Mouse (Mus musculus) ES-E14 (cell line): ENCODE measurements around the gene Snapc5. TPM values are rescaled to one million over a fixed set of nuclear protein-coding genes. Genes with fewer than 3 reads are reported as not detected.
"Not testable (repeated sequence)": the region's sequence is repeated elsewhere in the genome, so short reads cannot be mapped to it uniquely, and the experiment has no call there.

ENCODE experiments used
- DNase-seq: peaks from one replicate; pipeline ENCODE4 v3.0.0-alpha.2; 2013; ENCODE audit warnings: low read depth, low spot score
- H3K27ac ChIP-seq: 2 replicates; pipeline ENCODE4 v1.5.1; 2012; ENCODE audit warnings: low read depth, mild to moderate bottlenecking, low read length, moderate library complexity, mixed read lengths; ENCODE audit not compliant: poor library complexity, insufficient read depth, severe bottlenecking
- H3K36me3 ChIP-seq: 2 replicates; pipeline ENCODE4 v1.6.1; 2012; ENCODE audit warnings: mild to moderate bottlenecking, low read length, moderate library complexity, mixed read lengths; ENCODE audit not compliant: control insufficient read depth, poor library complexity, insufficient read depth, severe bottlenecking
- H3K4me1 ChIP-seq, 2 experiments: fragments of 150-350 bp in 1 of 2; sonication (generic) in 1 of 2; 2 replicates each; pipeline ENCODE4 v1.6.1; 2012; ENCODE audit warnings: low read length in 2 of 2, mild to moderate bottlenecking in 1 of 2, mixed read lengths in 1 of 2; ENCODE audit not compliant: control insufficient read depth in 2 of 2, insufficient read depth in 2 of 2, poor library complexity in 1 of 2
- H3K4me3 ChIP-seq, 2 experiments: fragments of 150-350 bp in 1 of 2; sonication (generic) in 1 of 2; 2 replicates each; pipeline ENCODE4 v1.5.1; 2012; ENCODE audit warnings: low read length in 2 of 2, low read depth in 1 of 2, mild to moderate bottlenecking in 1 of 2, mixed read lengths in 1 of 2; ENCODE audit not compliant: insufficient read depth in 1 of 2, poor library complexity in 1 of 2, severe bottlenecking in 1 of 2
- H3K9ac ChIP-seq: 2 replicates; pipeline ENCODE4 v1.6.1; 2012; ENCODE audit warnings: low read depth, mild to moderate bottlenecking, low read length, mixed read lengths; ENCODE audit not compliant: poor library complexity, insufficient read depth, severe bottlenecking
- H3K9me3 ChIP-seq: fragments of 150-350 bp; sonication (generic); 2 replicates; pipeline ENCODE4 v1.6.1; 2012; ENCODE audit warnings: low read depth, mild to moderate bottlenecking, low read length; ENCODE audit not compliant: control insufficient read depth, insufficient read depth
- CHD2 ChIP-seq: IDR thresholded peaks from 2 replicates; pipeline ENCODE4 v1.6.1; 2014; ENCODE audit warnings: mild to moderate bottlenecking, low read depth, low read length, inconsistent platforms
- HCFC1 ChIP-seq: IDR thresholded peaks from 2 replicates; pipeline ENCODE4 v1.6.1; 2012; ENCODE audit warnings: low read length, inconsistent platforms, borderline replicate concordance; ENCODE audit not compliant: insufficient read depth
- MAFK ChIP-seq: IDR thresholded peaks from 2 replicates; pipeline ENCODE4 v1.6.1; 2014; ENCODE audit warnings: mild to moderate bottlenecking, low read depth, low read length, inconsistent platforms; ENCODE audit not compliant: insufficient read depth
- ZC3H11A ChIP-seq: IDR thresholded peaks from 2 replicates; pipeline ENCODE4 v1.6.1; 2012; ENCODE audit warnings: low read depth, mild to moderate bottlenecking, inconsistent platforms, low read length, borderline replicate concordance
- ZNF384 ChIP-seq: IDR thresholded peaks from 2 replicates; pipeline ENCODE4 v1.6.1; 2012; ENCODE audit warnings: low read depth, low read length, inconsistent platforms
- in situ Hi-C, 2 experiments: fragments of 600-800 bp; cut with MboI; formaldehyde crosslinking; loops; one replicate each; pipeline ENCODE4 v1.15.1; 2025; ENCODE audit warnings: low sequenced_read_pairs in 2 of 2, inconsistent platforms in 1 of 2; ENCODE audit not compliant: unreplicated experiment in 2 of 2
- total RNA-seq: library from RNA; depleted of rRNA; stranded (reverse); fragments of 300-350 nt; gene quantifications from 2 replicates; pipeline ENCODE4 v1.2.3, GENCODE M21; 2012

The Snapc5 gene
- total RNA-seq, 1 experiment, result 17.1 TPM

DNA sequence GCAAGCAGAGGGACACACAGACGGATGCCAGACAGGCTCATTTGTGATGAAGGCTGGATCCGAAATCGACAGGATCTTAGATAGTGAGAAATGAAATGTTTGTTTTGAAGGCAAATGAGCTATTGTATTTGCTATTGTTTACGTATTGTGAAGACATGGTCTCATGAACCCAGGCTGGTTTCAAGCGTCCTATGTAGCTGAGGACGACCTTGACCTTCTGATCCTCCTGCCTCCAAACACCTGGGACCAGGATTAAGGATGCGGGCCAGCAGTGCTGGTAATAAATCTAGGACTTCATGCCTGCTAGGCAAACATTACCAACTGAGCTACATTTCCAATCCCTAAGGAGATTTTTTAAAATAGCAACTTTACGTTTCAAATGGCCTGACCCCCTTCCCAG lies 18.4 kb downstream of the Snapc5 start:
- in situ Hi-C loops, result no loop called here
- Histone ChIP-seq H3K4me1 (peaks cover 15 to 44% of the 10 kb centered on the region in 2 experiments), H3K9ac (no peak overlapping the region), H3K9me3 (no peaks in the 10 kb centered on the region), H3K4me3 (no peak overlapping the region), H3K27ac (peak overlapping the region; percentile 84; the same call in 1 of the 2 replicates), H3K36me3 (peaks cover 13% of the 10 kb centered on the region; the same call in 1 of the 2 replicates)
- no peak for DNase-seq
- TF ChIP-seq ZC3H11A, result no peak
- TF ChIP-seq CHD2, result no peak
- no peak for TF ChIP-seq ZNF384
- no peak for TF ChIP-seq MAFK
- TF ChIP-seq HCFC1, result no peak

- in situ Hi-C loops, result no loop called here
- peaks cover 8% of the 10 kb centered on the region; the same call in 1 of the 2 replicates for H3K36me3 ChIP-seq
- TF ChIP-seq MAFK, result no peak
- TF ChIP-seq ZC3H11A, result no peak
- no peak for TF ChIP-seq CHD2
- TF ChIP-seq HCFC1, result no peak
- TF ChIP-seq ZNF384, result no peak
These were observed 19.1 kb downstream of the Snapc5 start for GRCm38 (mm10) chr9:64198068-64198762.

GRCm38 (mm10) chr9:64198763-64199418 lies 19.8 kb downstream of the Snapc5 start:
- H3K9me3 ChIP-seq, H3K4me3 ChIP-seq, H3K9ac ChIP-seq, H3K36me3 ChIP-seq, DNase-seq, in situ Hi-C loops: not testable (repeated sequence)
- peaks cover 15 to 44% of the 10 kb centered on the region in 2 experiments for H3K4me1 ChIP-seq
- peak overlapping the region; percentile 88 for H3K27ac ChIP-seq
- TF ChIP-seq CHD2, result 0 out of 2 replicates have a peak, but pooled peaks have one; percentile 29

More at GRCm38 (mm10) chr9:64198068-64198762, 19.1 kb downstream of the Snapc5 start:
- H3K9ac ChIP-seq, result no peak overlapping the region; the same call in 1 of the 2 replicates
- H3K27ac ChIP-seq, result peak overlapping the region; percentile 84
- no peak overlapping the region for H3K4me3 ChIP-seq
- H3K9me3 ChIP-seq, result no peaks in the 10 kb centered on the region
- no peak for DNase-seq
- H3K4me1 ChIP-seq, result peaks cover 15 to 44% of the 10 kb centered on the region in 2 experiments

- Histone ChIP-seq H3K9ac (no peak overlapping the region), H3K9me3 (no peaks in the 10 kb centered on the region), H3K36me3 (peaks cover 3% of the 10 kb centered on the region; the same call in 1 of the 2 replicates), H3K4me3 (no peak overlapping the region), H3K27ac (peak overlapping the region; percentile 88; the same call in 1 of the 2 replicates), H3K4me1 (peaks cover 15 to 44% of the 10 kb centered on the region in 2 experiments)
- DNase-seq, result no peak
- in situ Hi-C loops, result no loop called here
- TF ChIP-seq MAFK (no peak), ZNF384 (no peak), ZC3H11A (no peak), HCFC1 (no peak), CHD2 (no peak)
These were observed 20.8 kb downstream of the Snapc5 start for GRCm38 (mm10) chr9:64199897-64200296.
